Mouse (Mus musculus) small intestine, adult 2 months (tissue): ENCODE measurements at regions not wholly inside any gene's neighbourhood (a gene's known extent, or its start where the extent isn't known, plus 50 kb on each side); places are given as distances from the start of the nearest gene placed in this dataset.

Source experiments
- H3K27ac ChIP-seq: fragments of 200-500 bp; 2 replicates; pipeline ENCODE4 v1.5.1; 2012; ENCODE audit warnings: low read depth, low read length, control low read depth, inconsistent platforms; ENCODE audit not compliant: insufficient read depth
- H3K27me3 ChIP-seq: fragments of 200-500 bp; 2 replicates; pipeline ENCODE4 v1.6.1; 2012; ENCODE audit warnings: mild to moderate bottlenecking, moderate library complexity, low read length, inconsistent platforms; ENCODE audit not compliant: control insufficient read depth, insufficient read depth
- H3K36me3 ChIP-seq: fragments of 200-500 bp; 2 replicates; pipeline ENCODE4 v1.6.1; 2012; ENCODE audit warnings: mild to moderate bottlenecking, low read length, control low read depth, inconsistent platforms; ENCODE audit not compliant: control insufficient read depth, insufficient read depth
- H3K4me1 ChIP-seq: fragments of 200-500 bp; 2 replicates; pipeline ENCODE4 v1.6.1; 2012; ENCODE audit warnings: low read length, inconsistent platforms, mixed read lengths; ENCODE audit not compliant: control insufficient read depth, insufficient read depth, insufficient read length
- H3K4me3 ChIP-seq: fragments of 200-500 bp; 2 replicates; pipeline ENCODE4 v1.5.1; 2012; ENCODE audit warnings: low read depth, mild to moderate bottlenecking, control low read depth, inconsistent platforms, low read length, moderate library complexity
- CTCF ChIP-seq: fragments of 200-500 bp; IDR thresholded peaks from 2 replicates; pipeline ENCODE4 v1.5.1; 2012; ENCODE audit warnings: low read depth, mild to moderate bottlenecking, control low read depth, inconsistent platforms, low read length, moderate library complexity, mixed read lengths; ENCODE audit not compliant: insufficient replicate concordance, insufficient read length; ENCODE audit errors: extremely low read depth
- POLR2A ChIP-seq: fragments of 200-500 bp; IDR thresholded peaks from 2 replicates; pipeline ENCODE4 v1.6.1; 2012; ENCODE audit warnings: low read depth, mild to moderate bottlenecking, control low read depth, inconsistent platforms, low read length, moderate library complexity
- WGBS: fragments of 180-500 bp; shearing (Covaris S2); methylation state at CpG from one replicate; pipeline ENCODE4 v1.1.7; 2018; 5-methylcytosine and 5-hydroxymethylcytosine counted together

DNA sequence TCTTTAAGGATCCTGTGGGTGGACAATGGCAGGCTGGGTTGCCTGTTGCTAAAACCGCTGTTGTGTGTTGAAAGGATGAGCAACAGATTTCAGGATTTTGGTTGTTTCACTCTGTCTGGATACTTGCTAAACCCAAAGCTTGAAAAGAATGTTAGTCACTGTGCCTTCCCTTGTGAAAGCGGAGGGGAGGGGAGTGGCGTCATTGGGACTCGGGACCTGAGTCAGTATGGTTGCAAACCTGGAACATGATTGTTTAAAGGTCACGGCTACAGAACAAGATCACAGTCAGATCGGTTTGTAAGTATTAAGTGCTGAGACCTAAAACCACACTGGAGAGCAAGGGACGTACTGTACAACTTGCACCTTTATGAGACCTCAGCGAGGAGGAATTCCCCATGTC lies 344.9 kb upstream of the Gm15217 start:
- 91% methylated on average over 8 of the region's 8 CpGs for WGBS
- Histone ChIP-seq H3K4me1 (peaks cover 4% of the 10 kb centered on the region; the same call in 1 of the 2 replicates), H3K27ac (no peak overlapping the region), H3K4me3 (no peak overlapping the region), H3K36me3 (no peaks in the 10 kb centered on the region), H3K27me3 (no peaks in the 10 kb centered on the region)
- TF ChIP-seq POLR2A: no peak
- no peak for TF ChIP-seq CTCF

DNA sequence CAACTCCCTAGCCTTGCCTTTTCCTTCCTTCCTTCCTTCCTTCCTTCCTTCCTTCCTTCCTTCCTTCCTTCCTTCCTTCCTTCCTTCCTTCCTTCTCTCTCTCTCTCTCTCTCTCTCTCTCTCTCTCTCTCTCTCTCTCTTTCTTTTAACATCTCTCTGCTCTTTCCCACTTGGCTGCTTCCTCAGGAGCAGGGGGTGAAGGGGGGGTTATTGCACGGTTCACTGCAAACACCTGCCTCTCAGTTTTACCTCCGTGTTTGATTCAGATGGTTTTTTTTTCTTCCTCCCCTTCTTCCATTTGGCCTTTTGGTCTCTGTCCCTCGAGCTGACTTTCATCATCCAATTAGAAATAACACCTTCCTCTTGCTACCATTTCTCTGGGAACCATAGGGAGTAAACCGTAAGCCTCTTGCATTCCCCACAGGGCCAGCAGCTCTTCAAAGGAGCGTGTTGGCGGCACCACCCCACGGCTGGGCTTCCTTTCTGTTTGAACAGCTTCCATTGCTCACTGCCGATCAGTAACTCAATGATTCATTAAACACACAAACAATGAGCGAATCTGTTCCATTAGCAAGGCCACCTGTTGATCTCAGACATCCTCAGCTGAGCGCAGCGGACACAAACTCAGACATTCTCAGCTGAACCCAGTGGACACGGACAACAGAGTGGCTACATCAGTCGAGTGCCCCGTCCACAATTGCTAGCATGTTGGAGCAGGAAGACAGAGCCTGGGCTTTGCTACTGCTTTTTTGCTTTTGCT lies 318.4 kb upstream of the Gm15217 start:
- Histone ChIP-seq H3K27ac (no peak overlapping the region), H3K36me3 (no peaks in the 10 kb centered on the region), H3K27me3 (no peaks in the 10 kb centered on the region), H3K4me1 (peaks cover 2% of the 10 kb centered on the region; the same call in 1 of the 2 replicates), H3K4me3 (peak overlapping the region; percentile 12)
- TF ChIP-seq POLR2A (no peak), CTCF (no peak)
- WGBS: 15% methylated on average over 14 of the region's 14 CpGs

DNA sequence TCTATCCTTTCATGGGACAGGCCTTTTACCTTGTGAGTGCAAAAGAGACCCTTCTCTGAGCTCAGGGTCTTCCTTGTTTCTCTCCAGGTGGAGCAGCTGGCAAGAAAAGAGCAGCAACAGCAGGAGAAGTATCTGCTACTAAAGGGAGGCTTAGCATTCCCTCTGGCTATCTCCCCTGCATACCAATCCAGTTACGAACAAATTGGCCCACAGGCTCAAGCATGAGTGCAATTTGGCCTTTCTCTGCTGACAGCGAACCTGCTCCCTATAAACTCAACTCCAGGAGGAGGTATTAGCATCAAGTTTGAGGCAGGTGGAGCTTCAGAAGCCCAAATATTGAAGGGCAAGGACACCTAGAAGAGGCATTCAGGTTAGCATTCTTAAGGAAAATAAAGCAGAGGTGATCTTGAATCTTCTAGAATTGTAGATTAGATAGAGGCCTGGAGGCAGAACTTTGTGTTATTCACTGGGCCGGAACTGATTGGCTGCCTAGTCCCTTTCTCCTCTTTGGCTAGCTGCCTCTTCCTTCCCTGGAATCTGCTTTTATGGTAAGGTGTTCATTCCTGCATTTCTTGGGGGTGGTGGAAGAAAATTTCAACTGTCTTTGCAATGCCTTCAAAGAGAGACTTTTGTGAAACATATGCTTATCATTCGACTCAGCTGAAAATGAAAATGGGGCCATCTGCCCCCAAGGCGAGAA lies 312.0 kb upstream of the Gm15217 start:
- WGBS: 83% methylated on average over 5 of the region's 5 CpGs
- H3K4me1 ChIP-seq: no peaks in the 10 kb centered on the region
- no peaks in the 10 kb centered on the region for H3K36me3 ChIP-seq
- no peak for TF ChIP-seq CTCF
- H3K27ac ChIP-seq: no peak overlapping the region
- H3K4me3 ChIP-seq: no peak overlapping the region
- no peaks in the 10 kb centered on the region for H3K27me3 ChIP-seq

DNA sequence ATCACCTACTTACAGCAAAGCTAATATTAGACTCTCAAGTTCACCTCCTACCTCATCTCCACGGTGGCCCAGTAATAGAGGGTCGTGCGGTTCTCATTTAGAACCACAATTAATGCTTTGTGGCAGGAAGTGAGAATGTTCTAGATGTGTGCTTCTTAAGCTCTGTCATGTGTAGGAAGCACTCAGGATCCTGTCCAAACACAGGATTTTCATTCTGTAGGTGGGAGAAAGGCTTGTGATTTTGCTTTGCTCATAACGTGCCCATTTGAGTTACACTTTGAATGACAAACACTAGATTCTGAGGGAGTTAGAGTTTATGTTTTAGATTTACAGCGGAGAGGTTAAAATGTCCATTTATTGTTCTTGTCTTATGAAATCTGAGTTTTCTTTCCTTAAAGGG lies 308.0 kb upstream of the Gm15217 start:
- no peak for TF ChIP-seq CTCF
- H3K4me1 ChIP-seq: no peaks in the 10 kb centered on the region
- H3K4me3 ChIP-seq: no peak overlapping the region
- H3K36me3 ChIP-seq: no peaks in the 10 kb centered on the region
- H3K27me3 ChIP-seq: no peaks in the 10 kb centered on the region
- 88% methylated on average over 5 of the region's 5 CpGs for WGBS
- no peak overlapping the region for H3K27ac ChIP-seq

DNA sequence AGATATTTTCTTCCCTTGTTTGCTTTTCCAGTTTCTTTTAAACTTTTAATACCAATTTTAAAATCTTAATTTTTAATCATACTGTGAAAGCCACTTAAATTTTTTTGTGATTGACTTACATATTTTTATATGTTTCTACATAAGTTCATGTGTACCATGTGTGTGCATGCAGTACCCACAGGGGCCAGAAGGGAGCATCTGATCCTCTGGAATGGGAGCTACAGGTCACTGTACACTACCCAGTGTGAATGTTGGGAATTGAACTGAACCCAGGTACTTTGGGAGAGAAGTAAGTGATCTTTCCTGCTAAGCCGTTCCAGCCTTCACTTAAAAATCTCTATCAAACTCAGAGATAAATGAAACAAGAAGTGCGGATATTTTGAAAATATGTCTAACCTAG lies 302.5 kb upstream of the Gm15217 start:
- Histone ChIP-seq H3K36me3 (no peaks in the 10 kb centered on the region), H3K27ac (no peak overlapping the region), H3K27me3 (no peaks in the 10 kb centered on the region), H3K4me3 (no peak overlapping the region), H3K4me1 (no peaks in the 10 kb centered on the region)
- 95% methylated on average over 2 of the region's 2 CpGs for WGBS
- TF ChIP-seq CTCF (no peak), POLR2A (no peak)

DNA sequence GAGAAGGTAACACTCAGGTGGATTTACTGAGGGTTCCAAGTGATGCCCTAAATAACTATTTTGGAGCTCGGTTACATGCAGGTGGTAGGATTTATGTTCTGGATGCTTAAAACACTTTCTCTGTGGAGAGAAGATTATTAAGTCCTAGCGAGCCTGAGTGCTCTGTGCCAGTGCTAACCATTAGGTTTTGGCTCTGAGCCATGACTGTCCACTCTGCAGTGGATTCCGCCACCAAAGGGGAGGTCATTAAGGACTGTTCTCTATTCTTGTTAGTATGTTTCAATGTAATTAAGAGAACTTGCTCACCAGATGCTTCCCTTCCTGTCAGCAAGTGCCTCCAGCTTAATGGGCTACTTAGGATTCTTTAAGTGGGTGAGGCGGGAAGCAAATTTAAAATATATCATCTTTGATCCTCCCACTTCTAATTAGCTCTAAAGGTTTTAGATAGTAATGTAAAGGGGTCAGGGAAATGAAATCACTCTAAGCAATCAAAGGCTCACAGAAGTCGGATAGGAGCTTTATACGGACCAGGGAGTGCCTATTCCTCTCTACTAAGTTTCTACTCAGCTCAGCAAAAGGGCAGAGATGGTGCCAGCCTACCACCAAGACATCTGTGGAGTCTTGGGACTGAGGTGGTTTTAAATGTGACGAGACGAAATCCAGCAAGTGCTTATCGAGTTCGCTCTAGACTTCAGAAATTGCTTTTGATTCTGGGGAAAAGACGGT lies 301.6 kb upstream of the Gm15217 start:
- TF ChIP-seq CTCF: no peak
- TF ChIP-seq POLR2A: no peak
- WGBS: 84% methylated on average over 11 of the region's 11 CpGs
- Histone ChIP-seq H3K27me3 (no peaks in the 10 kb centered on the region), H3K4me1 (no peaks in the 10 kb centered on the region), H3K36me3 (no peaks in the 10 kb centered on the region), H3K27ac (no peak overlapping the region), H3K4me3 (no peak overlapping the region)

- Histone ChIP-seq H3K4me1 (no peaks in the 10 kb centered on the region), H3K27me3 (no peaks in the 10 kb centered on the region), H3K27ac (no peak overlapping the region), H3K36me3 (no peaks in the 10 kb centered on the region), H3K4me3 (no peak overlapping the region)
- 77% methylated on average over 5 of the region's 5 CpGs for WGBS
- TF ChIP-seq CTCF (no peak), POLR2A (no peak)
Measured at GRCm38 (mm10) chr14:46082646-46083045, 296.6 kb upstream of the Gm15217 start.
